Mouse (Mus musculus): Measurements from ENCODE around the gene Clec9a. TPM values are rescaled to one million over a fixed set of nuclear protein-coding genes. Genes with fewer than 3 reads are reported as not detected.

Clec9a gene
- polyA plus RNA-seq, 1 experiment from 2014 or later: 0.43 TPM

DNA sequence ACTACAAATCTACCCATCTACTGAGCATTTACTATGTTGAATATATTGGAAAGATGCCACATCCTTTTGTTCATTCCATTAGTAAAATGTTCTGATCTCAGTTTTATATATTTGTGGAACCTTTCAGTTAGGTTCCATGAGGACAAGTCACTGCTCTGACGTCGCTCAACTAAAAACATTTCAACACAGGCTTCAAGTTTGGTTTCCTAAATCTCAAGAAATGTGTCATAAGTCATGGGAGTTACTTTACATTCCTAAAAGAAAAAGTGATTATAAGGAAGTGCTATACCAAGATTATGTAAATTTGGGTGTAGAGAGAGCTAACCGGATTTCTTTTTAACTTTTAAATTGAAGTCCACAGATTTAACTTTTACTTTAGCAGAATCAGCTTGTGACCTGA is 27.4 kb downstream of the Clec9a start:
- no peaks in the 10 kb centered on the region for H3K4me1 ChIP-seq (ENCODE audit: control insufficient read depth, insufficient read depth, low read length)
- H3K4me3 ChIP-seq (replicated peaks; ENCODE audit: low read length): no peak overlapping the region
- no peaks in the 10 kb centered on the region for H3K36me3 ChIP-seq (ENCODE audit: control insufficient read depth, insufficient read depth, low read length)
- H3K27me3 ChIP-seq (ENCODE audit: control insufficient read depth, insufficient read depth, low read length): no peaks in the 10 kb centered on the region
- WGBS: 79% methylated on average over 3 of the region's 3 CpGs
- H3K9ac ChIP-seq (ENCODE audit: low read length): no peak overlapping the region
- H3K27ac ChIP-seq (ENCODE audit: low read length): no peak overlapping the region
- no peak overlapping the region for H3K4me2 ChIP-seq (ENCODE audit: low read depth, low read length)
- ATAC-seq (ENCODE audit: insufficient read depth, low FRiP score): no peak
- H3K9me3 ChIP-seq (replicated peaks; ENCODE audit: control insufficient read depth, low read length): no peaks in the 10 kb centered on the region

DNA sequence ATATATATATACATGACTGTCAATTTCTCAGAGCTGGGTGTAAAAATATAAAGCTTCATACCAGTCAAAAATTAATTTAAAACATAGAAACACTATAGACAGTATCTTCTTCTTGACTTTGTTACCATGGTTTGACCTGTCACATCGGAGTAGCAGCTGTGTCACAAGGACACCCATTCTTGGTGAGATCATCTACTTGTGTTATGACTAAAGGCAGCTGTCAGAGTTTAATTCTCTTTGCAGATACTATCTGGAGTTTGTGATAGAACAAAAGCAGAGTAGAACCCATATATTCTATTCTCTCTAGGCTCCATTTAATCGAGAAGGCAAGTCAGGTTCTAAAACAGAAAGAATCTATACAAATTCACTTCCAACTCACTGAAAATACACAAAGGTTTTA is 29.4 kb downstream of the Clec9a start:
- Histone ChIP-seq H3K4me2 (ENCODE audit: low read depth, low read length) (no peak overlapping the region), H3K27me3 (ENCODE audit: control insufficient read depth, insufficient read depth, low read length) (no peaks in the 10 kb centered on the region), H3K4me3 (replicated peaks; ENCODE audit: low read length) (no peak overlapping the region), H3K9me3 (replicated peaks; ENCODE audit: control insufficient read depth, low read length) (no peaks in the 10 kb centered on the region), H3K4me1 (ENCODE audit: control insufficient read depth, insufficient read depth, low read length) (no peaks in the 10 kb centered on the region), H3K9ac (ENCODE audit: low read length) (no peak overlapping the region), H3K36me3 (ENCODE audit: control insufficient read depth, insufficient read depth, low read length) (no peaks in the 10 kb centered on the region), H3K27ac (ENCODE audit: low read length) (no peak overlapping the region)
- 84% methylated on average over 2 of the region's 2 CpGs for WGBS
- ATAC-seq (ENCODE audit: insufficient read depth, low FRiP score): no peak

GRCm38 (mm10) chr6:129449743-129450142 is 41.1 kb downstream of the Clec9a start:
- Histone ChIP-seq H3K4me1 (ENCODE audit: control insufficient read depth, insufficient read depth, low read length) (no peaks in the 10 kb centered on the region), H3K9me3 (replicated peaks; ENCODE audit: control insufficient read depth, low read length) (no peaks in the 10 kb centered on the region), H3K27ac (ENCODE audit: low read length) (no peak overlapping the region), H3K4me3 (replicated peaks; ENCODE audit: low read length) (no peak overlapping the region), H3K36me3 (ENCODE audit: control insufficient read depth, insufficient read depth, low read length) (no peaks in the 10 kb centered on the region), H3K27me3 (ENCODE audit: control insufficient read depth, insufficient read depth, low read length) (no peaks in the 10 kb centered on the region), H3K4me2 (ENCODE audit: low read depth, low read length) (no peak overlapping the region), H3K9ac (ENCODE audit: low read length) (no peak overlapping the region)
- ATAC-seq (ENCODE audit: insufficient read depth, low FRiP score): no peak
- 70% methylated on average over 6 of the region's 6 CpGs for WGBS

DNA sequence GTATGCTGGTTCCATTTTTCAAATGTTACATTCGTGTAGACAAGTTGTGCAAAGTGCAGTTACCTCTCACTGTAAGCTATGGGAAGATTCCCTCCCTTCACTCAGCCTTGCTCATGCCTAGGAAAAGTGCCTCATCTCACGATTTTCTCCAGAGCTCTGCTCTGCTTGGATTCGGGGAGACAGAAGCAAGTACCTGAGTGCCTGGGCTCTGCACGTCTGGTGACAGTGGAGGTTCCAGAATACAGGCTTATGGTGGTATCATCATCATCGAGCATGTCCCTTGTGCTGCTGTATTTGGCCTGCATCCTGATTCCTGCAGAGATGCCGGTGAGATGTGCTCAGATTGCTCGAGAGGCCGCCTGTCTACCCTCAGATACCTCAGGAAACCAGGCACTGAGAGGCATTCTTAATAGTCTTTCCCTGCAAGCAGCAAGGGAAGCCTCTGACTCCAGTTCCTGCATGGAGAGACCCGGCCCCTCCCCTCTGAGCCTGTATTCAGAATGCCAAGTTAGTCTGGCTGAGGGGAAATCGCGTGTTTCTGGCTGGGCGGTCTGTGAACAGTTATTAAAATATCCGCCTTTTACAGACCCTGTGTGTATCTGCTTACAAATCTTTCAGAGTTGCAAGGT is 42.9 kb downstream of the Clec9a start, which contains the start of gene Clec1a:
Clec1a (minus strand) TSS at position 590 of the 629 bp plus-strand sequence.
- H3K9me3 ChIP-seq (replicated peaks; ENCODE audit: control insufficient read depth, low read length): no peaks in the 10 kb centered on the region
- WGBS: 55% methylated on average over 13 of the region's 13 CpGs
- H3K36me3 ChIP-seq (ENCODE audit: control insufficient read depth, insufficient read depth, low read length): no peaks in the 10 kb centered on the region
- no peak within 1 kb of the TSS for H3K27ac ChIP-seq (ENCODE audit: low read length)
- no peak for ATAC-seq (ENCODE audit: insufficient read depth, low FRiP score)
- no peaks in the 10 kb centered on the region for H3K4me1 ChIP-seq (ENCODE audit: control insufficient read depth, insufficient read depth, low read length)
- H3K4me3 ChIP-seq (replicated peaks; ENCODE audit: low read length): no peak within 1 kb of the TSS
- peak within 1 kb of the TSS; percentile 19; the same call in 1 of the 2 replicates for H3K4me2 ChIP-seq (ENCODE audit: low read depth, low read length)
- H3K27me3 ChIP-seq (ENCODE audit: control insufficient read depth, insufficient read depth, low read length): no peaks in the 10 kb centered on the region
- H3K9ac ChIP-seq (ENCODE audit: low read length): no peak within 1 kb of the TSS

GRCm38 (mm10) chr6:129471386-129471785 is 62.7 kb downstream of the Clec9a start:
- no peaks in the 10 kb centered on the region for H3K9me3 ChIP-seq (replicated peaks; ENCODE audit: control insufficient read depth, low read length)
- H3K4me3 ChIP-seq (replicated peaks; ENCODE audit: low read length): no peak overlapping the region
- no peaks in the 10 kb centered on the region for H3K4me1 ChIP-seq (ENCODE audit: control insufficient read depth, insufficient read depth, low read length)
- H3K27me3 ChIP-seq (ENCODE audit: control insufficient read depth, insufficient read depth, low read length): no peaks in the 10 kb centered on the region
- H3K9ac ChIP-seq (ENCODE audit: low read length): no peak overlapping the region
- no peak overlapping the region for H3K4me2 ChIP-seq (ENCODE audit: low read depth, low read length)
- no peaks in the 10 kb centered on the region for H3K36me3 ChIP-seq (ENCODE audit: control insufficient read depth, insufficient read depth, low read length)
- WGBS: 84% methylated on average over 6 of the region's 6 CpGs
- ATAC-seq (ENCODE audit: insufficient read depth, low FRiP score): no peak
- H3K27ac ChIP-seq (ENCODE audit: low read length): no peak overlapping the region

DNA sequence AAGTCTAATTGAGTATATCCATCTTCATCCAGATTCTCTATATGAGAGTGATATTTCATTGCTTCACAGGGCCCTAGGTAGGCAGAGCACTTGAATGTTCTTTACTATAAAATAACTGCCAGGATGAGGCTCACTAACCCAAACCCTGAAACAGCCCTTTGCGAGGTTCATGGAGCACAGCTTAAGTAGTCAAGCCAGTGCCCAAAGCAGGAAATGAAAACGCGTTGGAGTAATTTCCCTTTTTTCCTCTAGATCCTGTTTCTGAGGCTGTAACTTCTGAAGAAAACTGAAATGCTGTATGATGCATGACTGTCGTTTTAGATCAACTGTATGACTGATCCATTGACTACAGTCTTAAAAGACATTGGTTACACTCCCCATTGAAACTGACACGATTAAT is 64.0 kb downstream of the Clec9a start:
- WGBS: 71% methylated on average over 5 of the region's 5 CpGs
- Histone ChIP-seq H3K36me3 (ENCODE audit: control insufficient read depth, insufficient read depth, low read length) (no peaks in the 10 kb centered on the region), H3K27ac (ENCODE audit: low read length) (no peak overlapping the region), H3K4me2 (ENCODE audit: low read depth, low read length) (no peak overlapping the region), H3K27me3 (ENCODE audit: control insufficient read depth, insufficient read depth, low read length) (no peaks in the 10 kb centered on the region), H3K4me1 (ENCODE audit: control insufficient read depth, insufficient read depth, low read length) (no peaks in the 10 kb centered on the region), H3K4me3 (replicated peaks; ENCODE audit: low read length) (no peak overlapping the region), H3K9ac (ENCODE audit: low read length) (no peak overlapping the region), H3K9me3 (replicated peaks; ENCODE audit: control insufficient read depth, low read length) (no peaks in the 10 kb centered on the region)
- ATAC-seq (ENCODE audit: insufficient read depth, low FRiP score): no peak

Other genes starting within 250 kb of the Clec9a start
- 0.72 and 0.81 TPM in 2 replicates for gene Clec2d, start 228.2 kb upstream of the Clec9a start, polyA plus RNA-seq (2015; fragmentation: Nextera tagmentation; extraction: Ambion mirVana)
- 0.20 and 0.48 TPM in 2 replicates for gene Cd69, start 133.4 kb upstream of the Clec9a start, polyA plus RNA-seq (2015; fragmentation: Nextera tagmentation; extraction: Ambion mirVana)
- not detected in 2 replicates for gene 4922502D21Rik, start 77.1 kb upstream of the Clec9a start, polyA plus RNA-seq (2015; fragmentation: Nextera tagmentation; extraction: Ambion mirVana)
- 1.2 and 2.0 TPM in 2 replicates for gene Clec12a, start 66.2 kb upstream of the Clec9a start, polyA plus RNA-seq (2015; fragmentation: Nextera tagmentation; extraction: Ambion mirVana)
- gene Clec12b, start 23.0 kb upstream of the Clec9a start, polyA plus RNA-seq (2015; fragmentation: Nextera tagmentation; extraction: Ambion mirVana): not detected in 2 replicates
- 1.7 and 1.8 TPM in 2 replicates for gene Clec1b, start 11.6 kb upstream of the Clec9a start, polyA plus RNA-seq (2015; fragmentation: Nextera tagmentation; extraction: Ambion mirVana)
- gene Clec1a, start 43.1 kb downstream of the Clec9a start, polyA plus RNA-seq (2015; fragmentation: Nextera tagmentation; extraction: Ambion mirVana): 3.3 and 3.6 TPM in 2 replicates
- gene Olr1, start 98.3 kb downstream of the Clec9a start, polyA plus RNA-seq (2015; fragmentation: Nextera tagmentation; extraction: Ambion mirVana): 0.07 and 0.15 TPM in 2 replicates
- gene Tmem52b, start 103.7 kb downstream of the Clec9a start, polyA plus RNA-seq (2015; fragmentation: Nextera tagmentation; extraction: Ambion mirVana): not detected in 2 replicates
- 42.8 and 44.6 TPM in 2 replicates for gene Gabarapl1, start 124.3 kb downstream of the Clec9a start, polyA plus RNA-seq (2015; fragmentation: Nextera tagmentation; extraction: Ambion mirVana)
- not detected in 2 replicates for gene Klre1, start 169.0 kb downstream of the Clec9a start, polyA plus RNA-seq (2015; fragmentation: Nextera tagmentation; extraction: Ambion mirVana)
- 0.76 and 1.1 TPM in 2 replicates for gene Klrd1, start 182.9 kb downstream of the Clec9a start, polyA plus RNA-seq (2015; fragmentation: Nextera tagmentation; extraction: Ambion mirVana)
- gene Klrk1, start 215.0 kb downstream of the Clec9a start, polyA plus RNA-seq (2015; fragmentation: Nextera tagmentation; extraction: Ambion mirVana): 0.14 and 0.45 TPM in 2 replicates
- gene Klrc3, start 234.5 kb downstream of the Clec9a start, polyA plus RNA-seq (2015; fragmentation: Nextera tagmentation; extraction: Ambion mirVana): not detected in 2 replicates

Measured in stomach, embryonic 16.5 days (tissue).